Mouse (Mus musculus) E14TG2a.4 (cell line): ENCODE data around the gene Mettl5.

Source experiments
- H3K27me3 ChIP-seq: 2 replicates; pipeline ENCODE4 v1.6.1; 2014; ENCODE audit warnings: low read length, control low read depth; ENCODE audit not compliant: insufficient read depth
- H3K36me3 ChIP-seq: 2 replicates; pipeline ENCODE4 v1.6.1; 2014; ENCODE audit warnings: low read length, control low read depth; ENCODE audit not compliant: insufficient read depth
- H3K4me1 ChIP-seq: replicated peaks from 2 replicates; pipeline ENCODE4 v1.6.1; 2014; ENCODE audit warnings: low read depth, low read length, control low read depth
- H3K4me3 ChIP-seq: replicated peaks from 2 replicates; pipeline ENCODE4 v1.5.1; 2014; ENCODE audit warnings: mild to moderate bottlenecking, low read length
- H3K9me3 ChIP-seq: 2 replicates; pipeline ENCODE4 v1.6.1; 2014; ENCODE audit warnings: low read length, control low read depth
- CTCF ChIP-seq: conservative IDR thresholded peaks from 2 replicates; pipeline ENCODE4 v1.5.1; 2014; ENCODE audit warnings: low read length
- NANOG ChIP-seq: IDR thresholded peaks from 2 replicates; pipeline ENCODE4 v1.6.1; 2014; ENCODE audit warnings: borderline replicate concordance, low read length, mixed read lengths
- POU5F1 ChIP-seq: IDR thresholded peaks from 2 replicates; pipeline ENCODE4 v1.6.1; 2014; ENCODE audit warnings: low read length, borderline replicate concordance

Gene Mettl5

GRCm38 (mm10) chr2:69822361-69823128 is 62.9 kb downstream of the Mettl5 start:
- TF ChIP-seq NANOG = no peak
- no peak for TF ChIP-seq POU5F1
- no peak for TF ChIP-seq CTCF
- Histone ChIP-seq H3K9me3 (no peaks in the 10 kb centered on the region), H3K36me3 (no peaks in the 10 kb centered on the region), H3K4me1 (peaks cover 18% of the 10 kb centered on the region), H3K4me3 (peak overlapping the region; percentile 85), H3K27me3 (peaks cover 41% of the 10 kb centered on the region)

GRCm38 (mm10) chr2:69821711-69822110 is 63.7 kb downstream of the Mettl5 start, which contains the start of gene Klhl23:
TSS of gene Klhl23 (plus strand) at chr2:69821944.
- Histone ChIP-seq H3K4me3 (peak within 1 kb of the TSS; percentile 85), H3K4me1 (peaks cover 18% of the 10 kb centered on the region), H3K27me3 (peaks cover 41% of the 10 kb centered on the region), H3K9me3 (no peaks in the 10 kb centered on the region), H3K36me3 (no peaks in the 10 kb centered on the region)
- no peak for TF ChIP-seq NANOG
- TF ChIP-seq POU5F1 = no peak
- TF ChIP-seq CTCF = no peak
